Mouse (Mus musculus): ENCODE results near the gene Carm1.

DNA sequence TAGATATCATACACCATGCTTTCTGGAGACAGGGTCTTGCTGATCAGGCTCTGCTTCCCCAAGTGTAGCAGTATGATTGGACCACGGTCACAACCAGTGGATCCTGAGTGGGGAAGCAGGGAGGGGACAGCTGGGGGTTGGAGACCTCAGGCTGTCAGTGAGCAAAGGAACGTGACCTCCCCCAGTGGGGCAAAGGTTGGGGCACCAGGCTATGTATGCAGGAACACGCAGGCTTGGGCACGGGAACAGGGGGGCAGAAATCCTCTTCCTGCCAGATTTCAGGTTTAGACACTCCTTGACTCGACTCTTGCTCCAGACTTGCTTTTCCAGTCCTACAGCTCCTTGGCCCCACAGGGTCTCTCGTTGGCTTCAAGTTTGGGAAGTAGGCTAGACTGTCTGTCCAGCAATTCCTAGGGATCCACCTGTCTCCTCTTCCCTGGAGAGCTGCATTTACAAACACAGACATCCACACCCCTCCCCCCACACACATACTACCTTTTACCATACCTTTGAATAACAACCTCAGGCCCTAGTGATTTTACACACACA, 28.7 kb upstream of the Carm1 start:
- TF ChIP-seq CTCF (IDR thresholded peaks at IDR 0.05; ENCODE audit: borderline replicate concordance, extremely low read depth, insufficient read depth, insufficient read length) = no peak
- TF ChIP-seq POLR2A (IDR thresholded peaks at IDR 0.05; ENCODE audit: borderline replicate concordance, extremely low read depth, insufficient read depth, insufficient read length, poor library complexity, severe bottlenecking) = no peak
